Mouse (Mus musculus) CH12.LX (cell line): ENCODE results near the gene Olfr1150-ps1.

Experiments
- CHD1 ChIP-seq: IDR thresholded peaks from 2 replicates; pipeline ENCODE4 v1.6.1; 2012; ENCODE audit warnings: low read depth, low read length, improper control_type of control experiment, inconsistent platforms
- CHD2 ChIP-seq: IDR thresholded peaks from 2 replicates; pipeline ENCODE4 v1.6.1; 2011; ENCODE audit warnings: low read length, improper control_type of control experiment
- CTCF ChIP-seq, 2 experiments: IDR thresholded peaks in 1 of 2; conservative IDR thresholded peaks in 1 of 2; 2 replicates each; pipeline ENCODE4 v1.5.1; 2011 to 2012; ENCODE audit warnings: low read depth in 2 of 2, low read length in 2 of 2, improper control_type of control experiment in 1 of 2, inconsistent platforms in 1 of 2, mild to moderate bottlenecking in 1 of 2, moderate library complexity in 1 of 2
- E2F4 ChIP-seq: IDR thresholded peaks from 2 replicates; pipeline ENCODE4 v1.6.1; 2011; ENCODE audit warnings: low read depth, low read length, improper control_type of control experiment; ENCODE audit not compliant: insufficient replicate concordance
- MEF2A ChIP-seq: IDR thresholded peaks from 2 replicates; pipeline ENCODE4 v1.6.1; 2014; ENCODE audit warnings: low read depth, mild to moderate bottlenecking, inconsistent platforms, low read length, improper control_type of control experiment, borderline replicate concordance
- MXI1 ChIP-seq: IDR thresholded peaks from 2 replicates; pipeline ENCODE4 v1.6.1; 2011; ENCODE audit warnings: mild to moderate bottlenecking, low read depth, low read length, improper control_type of control experiment
- MYC ChIP-seq: IDR thresholded peaks from 2 replicates; pipeline ENCODE4 v1.6.1; 2011; ENCODE audit warnings: low read depth, mild to moderate bottlenecking, improper control_type of control experiment, low read length
- POLR2A ChIP-seq: IDR thresholded peaks from 2 replicates; pipeline ENCODE4 v1.6.1; 2011; ENCODE audit warnings: low read depth, mild to moderate bottlenecking, improper control_type of control experiment, low read length
- POLR2AphosphoS2 ChIP-seq: IDR thresholded peaks from 2 replicates; pipeline ENCODE4 v1.6.1; 2011; ENCODE audit warnings: low read depth, low read length, improper control_type of control experiment
- RAD21 ChIP-seq: IDR thresholded peaks from 2 replicates; pipeline ENCODE4 v1.6.1; 2011; ENCODE audit warnings: low read depth, mild to moderate bottlenecking, low read length, improper control_type of control experiment, moderate library complexity
- RCOR1 ChIP-seq: conservative IDR thresholded peaks from 2 replicates; pipeline ENCODE4 v1.6.1; 2012; ENCODE audit warnings: low read depth, mild to moderate bottlenecking, inconsistent platforms, low read length, improper control_type of control experiment
- USF1 ChIP-seq: IDR thresholded peaks from 2 replicates; pipeline ENCODE4 v1.6.1; 2014; ENCODE audit warnings: low read depth, mild to moderate bottlenecking, inconsistent platforms, low read length, improper control_type of control experiment
- ZMIZ1 ChIP-seq: IDR thresholded peaks from 2 replicates; pipeline ENCODE4 v1.6.1; 2012; ENCODE audit warnings: low read depth, mild to moderate bottlenecking, inconsistent platforms, low read length, improper control_type of control experiment
- ZNF384 ChIP-seq: IDR thresholded peaks from 2 replicates; pipeline ENCODE4 v1.6.1; 2012; ENCODE audit warnings: low read depth, low read length, improper control_type of control experiment, inconsistent platforms

- TF ChIP-seq POLR2AphosphoS2 = no peak
- no peak for TF ChIP-seq POLR2A
- no peak for TF ChIP-seq RCOR1
- TF ChIP-seq ZMIZ1 = no peak
- no peak for TF ChIP-seq CTCF (conservative IDR thresholded peaks at IDR 0.05 in 1 of 2, IDR thresholded peaks at IDR 0.05 in 1 of 2; ENCODE audit: low read depth in 2 of 2, low read length in 2 of 2)
- TF ChIP-seq E2F4 = no peak
- TF ChIP-seq CHD2 = no peak
- TF ChIP-seq USF1 = no peak
- no peak for TF ChIP-seq MEF2A
- no peak for TF ChIP-seq RAD21
- TF ChIP-seq MXI1 = no peak
- no peak for TF ChIP-seq ZNF384
- TF ChIP-seq MYC = no peak
- no peak for TF ChIP-seq CHD1
Measured at GRCm38 (mm10) chr2:87894662-87895061, 50.9 kb downstream of the Olfr1150-ps1 start, which contains the start of gene Olfr1153.
